Mouse (Mus musculus) heart, postnatal 14 days (tissue): ENCODE measurements around the gene Armcx3. TPM values are rescaled to one million over a fixed set of nuclear protein-coding genes. Genes with fewer than 3 reads are reported as not detected.
"Not testable (repeated sequence)": the region's sequence is repeated elsewhere in the genome, so short reads cannot be mapped to it uniquely, and the experiment has no call there.

Experiments
- DNase-seq, 2 experiments: peaks; one replicate each; pipeline ENCODE4 v3.0.0; 2021 to 2022
- intact Hi-C: fragments of 180-260 bp; cut with DNase I; formaldehyde crosslinking; loops from one replicate; pipeline ENCODE4 v1.15.1; 2025
- long read RNA-seq, 2 experiments: library from polyadenylated mRNA; stranded (forward); transcript quantifications; one replicate each; pipeline ENCODE4 v2.0.0; 2021
- total RNA-seq, 2 experiments: library from RNA; stranded (reverse); gene quantifications; 2 replicates each; pipeline ENCODE4 v1.2.3; 2021

Gene Armcx3
- 10 to 100 TPM; 27.2 to 29.0 TPM for total RNA-seq
- long read RNA-seq, experiment 1, transcript Armcx3-201 (5 exons, 3,327 nt) = major isoform, 62 of 80 reads
- long read RNA-seq, experiment 1, transcript Armcx3-202 (5 exons, 2,024 nt) = minor isoform, 7 of 80 reads
- long read RNA-seq, experiment 1, partial matches to known transcripts = 9 of 80 reads
- long read RNA-seq, experiment 1, other reads (novel, unspliced or antisense) = 2 of 80 reads
- long read RNA-seq, experiment 2, transcript Armcx3-201 (5 exons, 3,327 nt) = major isoform, 53 of 63 reads
- long read RNA-seq, experiment 2, partial matches to known transcripts = 8 of 63 reads
- long read RNA-seq, experiment 2, other reads (novel, unspliced or antisense) = 1 of 63 reads

GRCm38 (mm10) chrX:134756434-134757292, at the start of gene Armcx3:
Gene Armcx3 (plus strand): TSS chrX:134756595.
- DNase-seq = peak; percentile 59 to 60
- intact Hi-C loops = loop anchor here (5.0 to 10.0 kb wide), 2 partner anchors 51 to 152 kb away; partner anchors contain the start of genes Armcx2, Gla and Hnrnph2

- intact Hi-C loops = loop anchor here (5.0 kb wide), 1 partner anchor 105 kb away; no protein-coding TSS in a partner anchor
Measured at GRCm38 (mm10) chrX:134716863-134717262, 39.5 kb upstream of the Armcx3 start.

GRCm38 (mm10) chrX:134717752-134718308, 38.6 kb upstream of the Armcx3 start, which contains the start of gene Armcx1:
Gene Armcx1 (plus strand): TSS chrX:134717963.
- peak; percentile 35 to 51 for DNase-seq
- intact Hi-C loops = loop anchor here (5.0 kb wide), 1 partner anchor 106 kb away; no protein-coding TSS in a partner anchor

More at GRCm38 (mm10) chrX:134716863-134717262, 39.5 kb upstream of the Armcx3 start:
- no peak for DNase-seq

- intact Hi-C loops = loop anchor here (5.0 kb wide), 1 partner anchor 106 kb away; no protein-coding TSS in a partner anchor
- peak; percentile 42 to 66 for DNase-seq
Measured at GRCm38 (mm10) chrX:134718524-134718923, 37.9 kb upstream of the Armcx3 start.

- intact Hi-C loops, DNase-seq: not testable (repeated sequence)
Measured at GRCm38 (mm10) chrX:134723762-134724161, 32.6 kb upstream of the Armcx3 start.

GRCm38 (mm10) chrX:134729778-134730177, 26.6 kb upstream of the Armcx3 start:
- intact Hi-C loops = loop anchor here (5.0 kb wide), 2 partner anchors 183 to 203 kb away; no protein-coding TSS in a partner anchor
- peak in 1 of 2 experiments; percentile 30 for DNase-seq

- no peak for DNase-seq
- intact Hi-C loops = no loop called here
Measured at GRCm38 (mm10) chrX:134737796-134738195, 18.6 kb upstream of the Armcx3 start.

- intact Hi-C loops = no loop called here
- DNase-seq = no peak
Measured at GRCm38 (mm10) chrX:134739160-134739559, 17.2 kb upstream of the Armcx3 start.

- no peak for DNase-seq
- intact Hi-C loops = no loop called here
Measured at GRCm38 (mm10) chrX:134741862-134742261, 14.5 kb upstream of the Armcx3 start.

GRCm38 (mm10) chrX:134746459-134746858, 9.9 kb upstream of the Armcx3 start:
- intact Hi-C loops = loop anchor here (2.0 to 5.0 kb wide), 2 partner anchors 86 to 166 kb away; no protein-coding TSS in a partner anchor
- DNase-seq = peak; percentile 23 to 46

- intact Hi-C loops = loop anchor here (10.0 kb wide), 1 partner anchor 146 kb away; the partner anchor contains the start of genes Gla and Hnrnph2
- DNase-seq = peak; percentile 65 to 70
Measured at GRCm38 (mm10) chrX:134750764-134751592, 5.4 kb upstream of the Armcx3 start, which contains the start of gene Armcx6. Gene Armcx6 (minus strand): TSS chrX:134751417.

GRCm38 (mm10) chrX:134751910-134752309, 4.5 kb upstream of the Armcx3 start:
- intact Hi-C loops = loop anchor here (10.0 kb wide), 1 partner anchor 147 kb away; the partner anchor contains the start of genes Gla and Hnrnph2

GRCm38 (mm10) chrX:134752584-134752983, 3.8 kb upstream of the Armcx3 start:
- intact Hi-C loops = loop anchor here (10.0 kb wide), 1 partner anchor 148 kb away; the partner anchor contains the start of genes Gla and Hnrnph2
- no peak for DNase-seq

More at GRCm38 (mm10) chrX:134751910-134752309, 4.5 kb upstream of the Armcx3 start:
- no peak for DNase-seq

GRCm38 (mm10) chrX:134757293-134757995, 1.0 kb downstream of the Armcx3 start:
- intact Hi-C loops = loop anchor here (5.0 to 10.0 kb wide), 2 partner anchors 50 to 153 kb away; partner anchors contain the start of genes Armcx2, Gla and Hnrnph2
- no peak for DNase-seq

GRCm38 (mm10) chrX:134763428-134764198, 7.2 kb downstream of the Armcx3 start:
- intact Hi-C loops, DNase-seq: not testable (repeated sequence)

- intact Hi-C loops = no loop called here
Measured at GRCm38 (mm10) chrX:134787728-134788127, 31.3 kb downstream of the Armcx3 start.

More at GRCm38 (mm10) chrX:134787728-134788127, 31.3 kb downstream of the Armcx3 start:
- DNase-seq = no peak
